Mouse (Mus musculus): ENCODE measurements around the gene Cuta.
"Not testable (repeated sequence)": the region's sequence is repeated elsewhere in the genome, so short reads cannot be mapped to it uniquely, and the experiment has no call there.

The Cuta gene

DNA sequence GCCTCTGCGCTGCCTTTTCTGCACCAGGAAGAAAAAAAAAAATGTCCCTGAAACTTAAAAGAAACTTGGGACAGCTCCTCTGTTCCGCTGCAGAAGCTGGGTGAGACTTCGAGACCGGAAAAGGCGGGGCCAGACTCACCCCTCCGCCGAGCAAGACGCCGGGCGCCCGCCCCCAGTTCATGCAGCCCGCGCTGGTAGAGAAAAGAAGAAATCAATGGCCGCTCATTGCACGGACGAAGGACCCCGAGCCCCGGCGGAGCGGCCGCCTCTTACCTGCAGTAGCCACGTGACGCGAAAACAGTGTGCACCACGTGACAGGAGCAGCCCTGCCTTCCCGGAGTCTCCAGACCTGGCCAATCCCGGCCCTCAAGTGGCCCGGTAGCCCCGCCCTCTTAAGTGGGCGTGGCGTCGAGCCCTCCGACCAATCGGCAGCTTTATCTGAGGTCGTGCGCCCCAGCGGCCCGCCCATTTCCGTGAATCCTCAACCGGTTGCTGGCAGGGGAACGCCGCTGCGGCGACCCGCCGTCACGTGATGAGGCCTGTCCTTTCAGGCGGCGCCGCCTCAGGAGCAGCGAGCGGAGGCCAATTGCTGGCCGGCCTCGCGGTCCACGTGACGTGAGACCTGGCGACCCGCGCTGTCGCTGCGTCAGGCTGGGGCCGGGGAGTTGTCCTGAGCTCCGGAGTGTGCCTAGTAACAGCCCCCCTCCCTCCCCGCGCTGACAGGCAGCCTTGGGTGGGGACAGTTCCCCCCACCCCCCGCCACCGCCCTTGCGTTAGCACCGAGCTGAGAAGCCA is at the start of gene Cuta:
Gene Cuta (minus strand): TSS at position 392 of the 795 bp plus-strand sequence.
- DNase-seq (ENCODE audit: low spot score in 2 of 2): peak; percentile 99 to 100

DNA sequence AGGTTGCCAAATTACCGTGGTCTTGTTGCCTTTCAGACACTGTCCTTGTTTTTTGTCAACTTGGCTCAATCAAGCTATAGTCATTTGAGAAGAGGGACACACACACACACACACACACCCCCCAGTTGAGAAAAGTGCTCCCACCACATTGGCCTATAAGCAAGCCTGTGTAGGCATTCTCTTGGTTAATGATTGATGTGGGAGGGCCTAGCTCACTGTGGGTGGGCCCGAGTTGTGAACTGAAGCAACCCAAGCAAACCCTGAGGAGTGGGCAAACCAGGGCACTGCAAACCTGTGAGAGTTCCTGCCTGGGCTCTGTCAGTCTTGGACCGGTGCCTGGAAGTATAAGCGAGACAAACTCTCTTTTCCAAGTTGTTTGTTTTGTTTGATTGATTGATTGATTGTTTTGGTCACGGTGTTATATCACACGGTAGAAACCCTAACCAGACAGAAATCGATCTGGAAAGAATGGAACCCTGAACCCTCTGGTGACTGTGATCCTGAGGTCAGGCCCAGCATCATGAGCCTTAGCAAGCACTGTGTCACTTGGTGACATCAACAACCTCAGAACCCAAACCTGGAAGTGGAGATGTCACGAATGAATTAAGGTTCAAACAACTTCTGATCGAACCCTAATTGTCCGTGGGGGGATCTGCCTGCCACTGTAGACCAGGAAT is 46.3 kb upstream of the Cuta start:
- DNase-seq (ENCODE audit: low spot score in 2 of 2): no peak

DNA sequence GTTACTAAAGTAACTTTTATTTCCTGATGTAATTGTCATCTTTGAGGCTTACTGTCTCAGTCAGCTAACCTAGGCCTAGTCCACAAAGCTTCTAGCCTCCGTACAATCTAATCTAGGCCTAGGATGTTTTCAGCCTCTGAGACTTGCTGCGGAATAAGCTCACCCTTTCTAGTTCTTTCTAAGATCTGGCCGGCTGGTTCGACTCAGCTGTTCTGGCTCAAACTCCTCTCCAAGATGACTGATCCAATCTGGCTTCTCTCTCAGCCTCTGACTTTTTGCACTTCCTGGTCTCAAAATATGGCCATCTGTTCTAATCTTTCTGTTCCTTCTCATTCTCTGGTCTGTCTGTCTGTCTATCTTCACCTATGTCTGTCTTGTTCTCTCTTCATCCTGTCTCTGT is 44.0 kb upstream of the Cuta start:
- DNase-seq (ENCODE audit: low spot score in 2 of 2): no peak

DNA sequence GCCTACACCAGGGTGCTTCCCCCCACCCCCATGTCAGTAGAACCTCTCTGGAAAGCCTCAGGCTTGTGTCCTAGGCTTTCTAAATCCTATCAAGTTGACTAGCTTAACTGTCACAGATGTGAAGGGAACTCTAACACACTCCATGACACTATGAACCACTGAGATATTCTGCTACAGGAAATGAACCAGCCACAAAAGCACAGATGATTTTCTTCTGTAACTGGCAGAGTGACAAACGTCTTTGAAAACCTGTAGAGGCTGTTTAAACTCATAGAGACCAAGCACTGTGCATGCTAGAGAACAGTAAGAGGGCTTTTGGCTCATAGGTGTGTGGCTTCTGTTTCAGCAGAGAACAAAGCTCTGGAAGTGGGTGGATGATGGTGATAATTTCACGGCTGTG is 41.7 kb upstream of the Cuta start:
- DNase-seq (ENCODE audit: low spot score in 2 of 2): no peak

DNA sequence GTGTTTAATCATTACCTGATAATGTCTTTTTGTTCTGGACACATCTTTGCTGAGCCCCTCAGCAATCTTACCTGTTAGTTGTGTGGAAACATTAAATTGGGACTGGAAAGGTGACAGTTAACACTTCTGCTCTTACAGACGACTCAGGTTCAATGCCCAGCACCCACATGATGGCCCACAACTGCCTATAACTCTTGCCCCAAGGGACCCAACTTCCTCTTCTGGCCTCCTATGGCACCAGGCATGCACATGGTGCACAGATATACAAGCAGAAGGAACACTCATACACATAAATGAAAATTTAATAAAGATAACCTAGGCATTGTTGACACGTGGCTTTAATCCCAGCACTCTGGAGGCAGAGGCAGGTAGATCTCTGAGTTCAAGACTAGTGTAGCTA is 40.1 kb upstream of the Cuta start:
- peak in 1 of 2 experiments; percentile 45 for DNase-seq (ENCODE audit: low spot score in 2 of 2)

DNA sequence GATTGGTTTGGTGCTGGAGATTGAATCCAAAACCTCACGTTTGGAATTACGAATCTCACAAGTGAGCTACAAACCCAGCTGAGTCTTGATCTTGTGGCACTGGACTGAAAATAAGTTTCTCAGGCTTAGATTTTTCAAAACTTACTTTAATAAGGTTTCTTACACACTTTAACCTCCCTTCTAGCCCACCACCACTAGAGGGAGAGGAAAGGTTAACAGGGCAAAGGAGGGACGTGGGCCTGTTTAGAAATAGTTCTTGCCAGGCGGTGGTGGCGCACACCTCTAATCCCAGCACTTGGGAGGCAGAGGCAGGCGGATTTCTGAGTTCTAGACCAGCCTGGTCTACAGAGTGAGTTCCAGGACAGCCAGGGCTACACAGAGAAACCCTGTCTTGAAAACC is 38.0 kb upstream of the Cuta start:
- not testable (repeated sequence) for DNase-seq (ENCODE audit: low spot score in 2 of 2)

DNA sequence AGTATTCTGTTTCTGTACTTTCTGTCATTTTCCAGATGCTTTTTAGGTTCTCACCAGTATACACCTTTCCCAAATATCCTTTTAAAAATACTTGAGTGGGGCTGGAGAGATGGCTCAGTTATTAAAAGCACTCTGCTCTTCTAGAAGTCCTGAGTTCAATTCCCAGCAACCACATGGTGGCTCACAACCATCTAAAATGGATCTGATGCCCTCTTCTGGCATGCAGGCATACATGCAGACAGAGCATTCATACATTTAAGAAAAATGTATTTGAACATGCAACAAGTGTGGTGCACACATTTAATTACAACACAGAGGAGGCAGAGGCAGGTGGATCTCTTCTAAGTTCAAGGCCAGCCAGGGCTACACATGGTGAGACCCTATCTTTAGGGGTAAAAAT is 36.0 kb upstream of the Cuta start:
- DNase-seq (ENCODE audit: low spot score in 2 of 2): no peak

DNA sequence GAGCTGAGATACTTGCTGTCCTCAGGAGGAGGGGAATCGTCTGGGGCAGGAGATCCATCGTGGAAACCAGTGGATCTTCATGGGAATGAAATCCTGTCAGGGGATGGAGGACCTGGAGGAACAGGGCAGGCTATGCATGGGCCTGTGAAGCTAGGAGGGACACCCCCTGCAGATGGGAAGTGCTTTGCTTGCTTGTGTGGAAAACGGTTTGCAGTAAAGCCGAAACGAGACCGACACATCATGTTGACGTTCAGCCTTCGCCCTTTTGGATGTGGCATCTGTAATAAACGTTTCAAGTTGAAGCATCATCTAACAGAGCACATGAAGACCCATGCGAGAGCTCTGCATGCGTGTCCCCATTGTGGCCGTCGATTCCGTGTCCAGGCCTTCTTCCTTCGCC is 35.2 kb upstream of the Cuta start:
- DNase-seq (ENCODE audit: low spot score in 2 of 2): no peak

DNA sequence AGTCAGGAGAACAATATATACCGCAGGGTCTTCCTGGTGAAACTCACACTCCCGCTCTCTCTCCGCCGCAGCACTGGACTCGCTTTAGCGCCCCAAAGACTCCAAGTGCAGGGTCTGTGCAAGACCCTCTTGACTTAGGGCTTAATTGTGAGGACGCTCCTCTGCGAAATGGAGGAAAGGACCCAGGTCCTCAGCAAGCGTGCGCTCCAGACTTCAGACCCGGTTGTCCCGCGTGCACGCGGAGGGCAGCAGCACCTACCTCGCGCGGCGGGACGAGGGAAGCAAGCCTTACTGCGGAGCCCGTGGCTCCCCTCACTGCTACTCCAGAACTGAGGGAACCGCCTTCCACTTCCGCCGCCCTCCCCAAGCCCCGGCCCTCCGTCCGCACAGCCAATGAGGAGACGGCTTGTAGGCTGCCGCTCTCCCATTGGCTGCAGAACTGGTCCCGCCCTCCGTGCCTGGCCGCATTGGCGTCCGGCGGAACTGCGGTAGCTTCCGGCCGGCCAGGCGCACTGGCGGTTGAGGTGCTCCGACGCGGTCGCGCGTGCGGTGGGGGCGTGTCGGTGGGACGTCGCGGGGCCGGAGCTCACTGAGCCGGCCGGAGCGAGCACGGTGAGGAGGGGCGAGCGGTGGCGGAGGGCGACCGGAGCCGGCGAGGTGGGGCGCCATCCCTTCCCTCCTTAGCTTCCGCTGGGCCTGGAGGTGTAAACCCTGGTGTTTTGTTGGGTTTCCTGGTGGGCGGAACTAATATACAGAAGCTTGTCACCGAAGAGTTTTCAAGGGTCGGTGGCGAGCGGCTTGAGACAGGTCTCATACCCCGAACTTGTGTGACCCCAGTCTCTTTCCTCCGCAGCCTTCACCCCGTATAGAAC is 33.6 kb upstream of the Cuta start, which contains the start of gene Zbtb9:
Gene Zbtb9 (plus strand): TSS at position 465 of the 872 bp plus-strand sequence.
- DNase-seq (ENCODE audit: low spot score in 2 of 2): peak; percentile 97 to 98

DNA sequence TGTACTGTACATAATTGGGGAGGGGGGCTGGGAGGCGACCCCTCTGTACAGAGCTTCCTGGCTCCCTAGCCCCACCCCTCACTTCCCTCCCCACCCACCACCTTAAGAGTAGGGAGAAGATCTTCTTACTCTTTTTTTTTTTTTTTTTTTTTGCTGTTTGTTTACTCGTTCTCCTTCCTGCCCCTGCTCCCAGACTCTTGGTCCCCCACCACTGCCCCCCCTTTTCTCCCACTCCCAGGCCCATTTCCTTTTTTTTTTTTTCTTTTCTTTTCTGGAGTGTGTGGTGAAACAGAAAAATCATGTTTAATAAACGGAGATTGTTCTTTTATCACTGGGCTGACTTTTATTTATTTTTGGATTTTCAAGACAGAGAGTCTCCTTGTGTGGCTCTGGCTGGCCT is 32.7 kb upstream of the Cuta start:
- no peak for DNase-seq (ENCODE audit: low spot score in 2 of 2)

DNA sequence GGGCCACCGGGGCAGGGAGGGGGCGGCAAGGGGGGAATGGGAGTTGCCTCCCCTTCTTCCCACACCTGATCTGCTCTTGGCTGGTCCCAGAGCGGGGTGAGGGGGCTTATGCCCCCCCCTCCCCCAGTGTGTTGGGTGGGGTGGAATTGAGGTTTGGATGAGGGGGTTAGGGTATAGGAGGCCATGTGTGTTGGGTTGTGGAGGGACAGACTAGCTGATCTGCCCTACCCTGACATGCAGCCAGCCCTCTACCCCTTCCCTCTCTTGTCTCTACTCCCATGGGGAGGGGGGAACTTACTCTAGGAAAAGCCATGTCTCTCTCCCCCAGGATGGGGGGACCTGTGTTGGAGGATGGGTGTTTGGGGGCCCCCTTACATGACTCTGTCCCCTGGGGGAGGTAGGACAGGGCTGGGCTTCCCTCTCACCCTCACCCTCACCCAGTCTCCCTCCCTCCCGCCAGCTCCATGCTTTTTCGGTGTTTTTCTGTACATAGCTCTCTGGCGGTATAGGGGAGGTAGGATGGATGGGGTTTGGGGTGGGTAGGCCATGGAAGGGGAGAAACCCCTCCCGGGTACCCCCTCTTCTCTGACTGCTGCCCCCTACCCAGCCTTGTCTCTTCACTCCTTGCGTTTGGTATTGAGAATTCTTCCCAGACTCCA is 32.0 kb upstream of the Cuta start:
- no peak for DNase-seq (ENCODE audit: low spot score in 2 of 2)

DNA sequence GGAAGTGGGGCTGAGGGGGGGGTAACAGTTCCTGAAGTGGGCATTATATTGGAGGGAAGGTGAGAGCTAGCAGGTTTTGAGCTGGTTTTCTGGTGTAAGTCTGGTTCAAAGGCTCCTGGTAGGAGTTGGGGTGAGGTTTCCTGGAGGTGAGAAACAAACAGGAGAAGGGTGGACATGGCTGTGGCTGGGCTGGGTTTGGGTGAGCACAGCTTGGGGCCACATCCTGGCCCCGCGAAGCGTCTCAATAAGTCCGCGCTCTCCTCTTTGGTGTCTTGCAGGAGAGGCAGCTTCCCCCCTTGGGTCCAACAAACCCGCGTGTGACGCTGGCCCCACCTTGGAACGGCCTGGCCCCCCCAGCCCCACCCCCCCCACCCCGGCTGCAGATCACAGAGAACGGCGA is 30.9 kb upstream of the Cuta start:
- DNase-seq (ENCODE audit: low spot score in 2 of 2): peak in 1 of 2 experiments; percentile 58

DNA sequence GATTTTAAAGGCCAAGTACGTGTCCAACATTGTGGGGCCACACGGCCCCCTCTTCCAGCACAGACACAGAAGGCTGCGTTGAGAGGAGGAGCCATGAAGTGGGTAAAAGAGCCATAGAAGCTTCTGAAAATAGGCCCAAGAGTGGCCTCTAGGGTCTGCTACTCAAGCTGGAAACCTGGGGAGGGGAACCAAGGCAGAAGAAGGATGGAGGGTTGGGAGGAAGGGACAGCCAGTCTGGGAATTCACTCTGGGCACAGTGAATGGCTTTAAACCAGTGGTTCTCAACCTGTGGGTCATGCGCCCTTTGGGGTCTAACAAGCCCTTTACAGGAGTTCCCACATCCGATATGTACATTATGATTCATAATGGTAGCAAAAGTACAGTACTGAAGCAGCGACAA is 29.9 kb upstream of the Cuta start:
- peak in 1 of 2 experiments; percentile 52 for DNase-seq (ENCODE audit: low spot score in 2 of 2)

DNA sequence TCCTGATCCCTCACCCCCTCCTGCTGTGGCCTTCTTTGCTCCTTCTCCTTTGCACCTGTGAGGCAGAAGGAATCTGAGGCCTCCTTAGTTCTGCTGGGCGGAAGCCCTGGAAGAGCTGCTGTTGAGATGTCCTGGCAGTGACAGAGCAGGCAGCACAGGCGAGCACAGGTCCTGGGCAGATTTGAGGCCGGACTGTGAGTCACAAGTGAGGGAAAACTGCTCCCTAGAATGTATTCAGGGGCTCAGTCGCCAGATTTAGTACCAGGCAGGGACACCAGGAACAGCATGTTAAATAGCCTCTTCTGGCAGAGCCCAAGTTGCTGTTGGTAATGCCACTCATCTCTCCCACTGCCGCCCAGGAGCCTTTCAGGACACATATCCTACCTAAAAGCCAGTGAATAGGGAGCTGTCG is 28.8 kb upstream of the Cuta start:
- peak in 1 of 2 experiments; percentile 58 for DNase-seq (ENCODE audit: low spot score in 2 of 2)

DNA sequence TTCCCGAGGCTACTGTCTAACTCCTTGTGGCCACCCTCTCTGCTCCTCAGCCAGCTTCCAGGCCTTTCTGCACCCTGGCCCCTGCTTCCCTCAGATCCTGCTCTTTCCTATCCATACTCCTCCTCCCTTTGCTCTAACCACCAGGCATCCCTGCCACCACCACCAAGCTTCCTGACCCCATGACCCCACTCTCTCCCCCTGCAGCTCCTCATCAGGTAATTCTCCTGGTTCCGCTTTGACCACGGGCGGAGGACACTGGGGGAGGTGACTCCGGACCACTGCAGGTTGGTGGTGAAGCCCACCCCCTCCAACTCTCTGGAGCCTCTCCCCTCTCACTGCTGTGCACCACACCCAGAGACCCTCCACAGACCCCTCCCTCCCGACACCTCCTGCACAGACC is 28.1 kb upstream of the Cuta start:
- peak in 1 of 2 experiments; percentile 61 for DNase-seq (ENCODE audit: low spot score in 2 of 2)

DNA sequence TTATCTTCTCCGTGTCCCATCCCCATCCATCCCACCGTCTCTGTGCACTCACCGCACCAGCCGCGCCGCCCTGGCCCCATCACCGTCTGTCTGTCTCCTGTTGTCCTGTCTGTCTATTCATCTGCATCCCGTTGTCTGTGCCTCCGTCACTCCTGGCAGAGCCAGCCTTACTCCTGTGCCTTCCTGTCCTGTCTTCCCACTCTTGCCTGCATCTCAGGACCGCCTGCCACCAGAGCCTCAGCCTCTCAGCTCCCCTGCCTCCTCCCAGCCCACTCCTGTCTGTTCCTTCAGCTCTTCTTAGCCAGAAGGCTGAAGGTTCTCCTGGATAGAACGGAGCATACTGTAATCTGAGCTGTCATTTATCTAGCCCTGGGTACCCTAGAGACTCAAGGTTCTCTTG is 27.6 kb upstream of the Cuta start:
- DNase-seq (ENCODE audit: low spot score in 2 of 2): peak in 1 of 2 experiments; percentile 61

DNA sequence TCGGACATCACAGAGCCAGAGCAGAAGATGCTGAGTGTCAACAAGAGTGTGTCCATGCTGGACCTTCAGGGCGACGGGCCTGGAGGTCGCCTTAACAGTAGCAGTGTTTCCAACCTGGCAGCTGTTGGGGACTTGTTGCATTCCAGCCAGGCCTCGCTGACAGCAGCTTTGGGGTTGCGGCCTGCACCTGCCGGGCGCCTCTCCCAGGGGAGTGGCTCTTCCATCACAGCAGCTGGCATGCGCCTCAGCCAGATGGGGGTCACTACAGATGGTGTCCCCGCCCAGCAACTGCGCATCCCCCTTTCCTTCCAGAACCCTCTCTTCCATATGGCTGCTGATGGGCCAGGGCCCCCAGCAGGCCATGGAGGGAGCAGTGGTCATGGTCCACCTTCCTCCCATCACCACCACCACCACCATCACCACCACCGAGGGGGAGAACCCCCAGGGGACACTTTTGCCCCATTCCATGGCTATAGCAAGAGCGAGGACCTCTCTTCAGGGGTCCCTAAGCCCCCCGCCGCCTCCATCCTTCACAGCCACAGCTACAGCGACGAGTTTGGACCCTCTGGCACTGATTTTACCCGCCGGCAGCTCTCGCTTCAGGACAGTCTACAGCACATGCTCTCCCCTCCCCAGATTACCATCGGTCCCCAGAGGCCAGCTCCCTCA is 22.3 kb upstream of the Cuta start:
- DNase-seq (ENCODE audit: low spot score in 2 of 2): peak in 1 of 2 experiments; percentile 66

DNA sequence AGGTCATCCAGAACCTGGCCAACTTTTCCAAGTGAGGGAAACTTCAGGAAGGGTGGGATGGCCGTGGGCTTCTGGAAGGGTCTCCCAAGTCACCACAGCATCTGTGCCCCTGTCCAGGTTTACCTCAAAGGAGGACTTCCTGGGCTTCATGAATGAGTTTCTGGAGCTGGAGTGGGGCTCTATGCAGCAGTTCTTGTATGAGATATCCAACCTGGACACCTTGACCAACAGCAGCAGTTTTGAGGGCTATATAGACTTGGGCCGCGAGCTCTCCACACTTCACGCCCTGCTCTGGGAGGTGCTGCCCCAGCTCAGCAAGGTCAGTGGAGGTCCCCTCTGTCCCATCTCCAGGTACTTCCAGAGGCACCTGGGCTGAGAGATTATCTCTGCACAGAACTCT is 20.4 kb upstream of the Cuta start:
- DNase-seq (ENCODE audit: low spot score in 2 of 2): peak in 1 of 2 experiments; percentile 55

DNA sequence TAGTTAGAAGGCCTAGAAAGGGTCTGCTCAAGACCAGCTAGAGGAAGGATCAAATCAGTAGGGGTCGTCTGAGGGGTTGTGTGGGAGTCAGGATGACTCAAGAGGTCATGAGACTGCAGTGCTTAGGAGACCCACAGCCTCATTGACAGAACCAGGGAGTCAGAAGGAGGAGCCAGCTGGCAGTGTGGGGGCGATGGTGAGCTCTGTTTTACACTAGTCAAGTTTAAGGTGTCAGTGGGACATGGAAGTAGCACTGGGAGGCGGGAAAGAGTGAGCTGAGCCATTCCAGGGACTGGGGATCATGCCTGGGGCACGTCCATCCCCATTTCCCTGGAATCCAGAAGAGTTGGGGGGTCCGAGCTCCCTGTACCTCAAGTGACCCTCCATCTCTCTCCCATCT is 19.5 kb upstream of the Cuta start:
- peak in 1 of 2 experiments; percentile 63 for DNase-seq (ENCODE audit: low spot score in 2 of 2)

DNA sequence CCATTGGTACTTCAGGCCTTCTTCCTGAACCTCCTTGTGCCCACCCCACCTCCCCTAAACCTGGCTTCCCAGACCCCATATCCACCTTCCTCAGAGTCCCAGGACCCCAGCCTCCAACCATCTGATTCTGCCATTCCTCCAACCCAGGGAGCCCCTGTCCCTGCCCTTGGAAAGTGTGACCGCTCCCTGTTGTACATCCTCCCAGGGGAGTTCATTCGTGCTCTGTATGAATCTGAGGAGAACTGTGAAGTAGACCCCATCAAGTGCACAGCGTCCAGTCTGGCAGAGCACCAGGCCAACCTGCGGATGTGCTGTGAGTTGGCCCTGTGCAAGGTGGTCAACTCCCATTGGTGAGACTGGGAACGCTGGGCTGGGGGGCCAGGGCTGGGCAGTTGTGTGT is 18.5 kb upstream of the Cuta start:
- peak in 1 of 2 experiments; percentile 61 for DNase-seq (ENCODE audit: low spot score in 2 of 2)

DNA sequence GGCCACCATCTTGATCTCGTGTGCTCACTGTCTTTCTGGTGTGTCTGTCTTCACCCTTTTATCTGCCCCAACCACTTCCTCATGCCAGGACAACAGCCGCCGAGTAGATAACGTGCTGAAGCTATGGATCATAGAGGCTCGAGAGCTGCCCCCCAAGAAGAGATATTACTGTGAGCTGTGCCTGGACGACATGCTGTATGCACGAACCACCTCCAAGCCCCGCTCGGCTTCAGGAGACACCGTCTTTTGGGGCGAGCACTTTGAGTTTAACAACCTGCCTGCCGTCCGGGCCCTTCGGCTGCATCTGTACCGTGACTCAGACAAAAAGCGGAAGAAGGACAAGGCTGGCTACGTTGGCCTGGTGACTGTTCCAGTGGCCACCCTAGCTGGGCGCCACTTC is 17.5 kb upstream of the Cuta start:
- DNase-seq (ENCODE audit: low spot score in 2 of 2): peak; percentile 51 to 74

All from spleen, postnatal 4 days (tissue).